Mouse (Mus musculus): Measurements from ENCODE around the gene Ubr2.
A peak's percentile ranks its signal among the peaks of the same experiment; 100 is the strongest.

Gene Ubr2

GRCm38 (mm10) chr17:47009898-47010721 is at the start of gene Ubr2:
Gene Ubr2, minus strand, starts transcription at chr17:47010556.
- peak; percentile 92 to 97 for DNase-seq

GRCm38 (mm10) chr17:47059836-47060360 is 49.5 kb upstream of the Ubr2 start:
- peak; percentile 74 to 91 for DNase-seq

- DNase-seq, result no peak
These were observed 47.6 kb upstream of the Ubr2 start for GRCm38 (mm10) chr17:47057966-47058365.

- no peak for DNase-seq
These were observed 46.1 kb upstream of the Ubr2 start for GRCm38 (mm10) chr17:47056476-47056875.

- DNase-seq, result no peak
These were observed 44.8 kb upstream of the Ubr2 start for GRCm38 (mm10) chr17:47055121-47055520.

- peak; percentile 60 to 66 for DNase-seq
These were observed 44.3 kb upstream of the Ubr2 start for GRCm38 (mm10) chr17:47054613-47055012.

GRCm38 (mm10) chr17:47050678-47051077 is 40.3 kb upstream of the Ubr2 start:
- no peak for DNase-seq

- DNase-seq, result no peak
These were observed 32.5 kb upstream of the Ubr2 start for GRCm38 (mm10) chr17:47042866-47043265.

- peak; percentile 86 to 88 for DNase-seq
These were observed 28.8 kb upstream of the Ubr2 start for GRCm38 (mm10) chr17:47038844-47039803.

- DNase-seq, result no peak
These were observed 24.2 kb upstream of the Ubr2 start for GRCm38 (mm10) chr17:47034536-47034935.

- peak; percentile 68 to 79 for DNase-seq
These were observed 23.3 kb upstream of the Ubr2 start for GRCm38 (mm10) chr17:47033643-47034042.

- no peak for DNase-seq
These were observed 14.4 kb upstream of the Ubr2 start for GRCm38 (mm10) chr17:47024805-47025204.

- no peak for DNase-seq
These were observed 13.0 kb upstream of the Ubr2 start for GRCm38 (mm10) chr17:47023369-47023768.

GRCm38 (mm10) chr17:47012896-47013295 is 2.5 kb upstream of the Ubr2 start:
- DNase-seq, result peak in 1 of 2 experiments; percentile 65

GRCm38 (mm10) chr17:47011661-47012043 is 1.3 kb upstream of the Ubr2 start:
- DNase-seq, result no peak

GRCm38 (mm10) chr17:47010722-47011660 is 635 bp upstream of the Ubr2 start:
- DNase-seq, result peak; percentile 80 to 90

GRCm38 (mm10) chr17:47009546-47009897 is 834 bp downstream of the Ubr2 start:
- DNase-seq, result peak; percentile 28 to 48

GRCm38 (mm10) chr17:47009016-47009415 is 1.3 kb downstream of the Ubr2 start:
- no peak for DNase-seq

- DNase-seq, result no peak
These were observed 1.9 kb downstream of the Ubr2 start for GRCm38 (mm10) chr17:47008506-47008905.

- DNase-seq, result no peak
These were observed 3.6 kb downstream of the Ubr2 start for GRCm38 (mm10) chr17:47006741-47007140.

- peak in 1 of 2 experiments; percentile 19 for DNase-seq
These were observed 4.5 kb downstream of the Ubr2 start for GRCm38 (mm10) chr17:47005741-47006405.

- no peak for DNase-seq
These were observed 7.1 kb downstream of the Ubr2 start for GRCm38 (mm10) chr17:47003305-47003704.
